Mouse (Mus musculus) heart, adult 2 months (tissue): ENCODE measurements around the gene Xrcc1. TPM values are rescaled to one million over a fixed set of nuclear protein-coding genes. Genes with fewer than 3 reads are reported as not detected.

ENCODE experiments used
- DNase-seq, 2 experiments: peaks; one replicate each; pipeline ENCODE4 v3.0.0; 2021
- H3K27ac ChIP-seq: fragments of 200-600 bp; 2 replicates; pipeline ENCODE4 v1.8.1; 2022
- H3K27me3 ChIP-seq: fragments of 200-500 bp; 2 replicates; pipeline ENCODE4 v1.6.1; 2012; ENCODE audit warnings: mild to moderate bottlenecking, low read length, inconsistent platforms, mixed read lengths; ENCODE audit not compliant: control insufficient read depth, insufficient read depth
- H3K36me3 ChIP-seq: fragments of 200-500 bp; 2 replicates; pipeline ENCODE4 v1.6.1; 2012; ENCODE audit warnings: low read length, inconsistent platforms; ENCODE audit not compliant: control insufficient read depth, insufficient read depth
- H3K4me1 ChIP-seq: fragments of 200-500 bp; 2 replicates; pipeline ENCODE4 v1.6.1; 2011; ENCODE audit warnings: low read length; ENCODE audit not compliant: control insufficient read depth, insufficient read depth
- H3K4me3 ChIP-seq: fragments of 200-600 bp; 2 replicates; pipeline ENCODE4 v1.8.1; 2022
- H3K79me2 ChIP-seq: fragments of 200-500 bp; replicated peaks from 2 replicates; pipeline ENCODE4 v1.6.1; 2012; ENCODE audit warnings: mild to moderate bottlenecking, inconsistent platforms, low read length, moderate library complexity, mixed read lengths; ENCODE audit not compliant: control insufficient read depth, insufficient read depth
- H3K9ac ChIP-seq: fragments of 200-500 bp; 2 replicates; pipeline ENCODE4 v1.6.1; 2012; ENCODE audit warnings: low read depth, mild to moderate bottlenecking, control low read depth, inconsistent platforms, low read length, mixed read lengths
- CTCF ChIP-seq: fragments of 200-600 bp; IDR thresholded peaks from 2 replicates; pipeline ENCODE4 v1.8.1; 2022; ENCODE audit warnings: antibody characterized with exemption, mild to moderate bottlenecking, moderate library complexity
- EP300 ChIP-seq: fragments of 200-500 bp; IDR thresholded peaks from 2 replicates; pipeline ENCODE4 v1.6.1; 2011; ENCODE audit warnings: low read depth, low read length, control low read depth; ENCODE audit not compliant: insufficient read depth
- POLR2A ChIP-seq: fragments of 200-500 bp; IDR thresholded peaks from 2 replicates; pipeline ENCODE4 v1.6.1; 2011; ENCODE audit warnings: mild to moderate bottlenecking, low read depth, low read length, control low read depth; ENCODE audit not compliant: insufficient read depth
- WGBS: fragments of 180-500 bp; shearing (Covaris S2); methylation state at CpG from one replicate; pipeline ENCODE4 v1.1.7; 2018; 5-methylcytosine and 5-hydroxymethylcytosine counted together
- intact Hi-C: fragments of 180-260 bp; cut with DNase I; formaldehyde crosslinking; loops from one replicate; pipeline ENCODE4 v1.15.1; 2025
- polyA plus RNA-seq: library from polyadenylated mRNA; depleted of rRNA; stranded (reverse); fragments of >200 nt; gene quantifications from 2 replicates; pipeline ENCODE4 v1.2.3, GENCODE M21; 2012
- total RNA-seq, 2 experiments: library from RNA; stranded (reverse); gene quantifications; 2 replicates each; pipeline ENCODE4 v1.2.3; 2021

Gene Xrcc1
- total and polyA plus RNA-seq, 3 experiments: 21.8 to 25.6 (median 25.0) TPM

DNA sequence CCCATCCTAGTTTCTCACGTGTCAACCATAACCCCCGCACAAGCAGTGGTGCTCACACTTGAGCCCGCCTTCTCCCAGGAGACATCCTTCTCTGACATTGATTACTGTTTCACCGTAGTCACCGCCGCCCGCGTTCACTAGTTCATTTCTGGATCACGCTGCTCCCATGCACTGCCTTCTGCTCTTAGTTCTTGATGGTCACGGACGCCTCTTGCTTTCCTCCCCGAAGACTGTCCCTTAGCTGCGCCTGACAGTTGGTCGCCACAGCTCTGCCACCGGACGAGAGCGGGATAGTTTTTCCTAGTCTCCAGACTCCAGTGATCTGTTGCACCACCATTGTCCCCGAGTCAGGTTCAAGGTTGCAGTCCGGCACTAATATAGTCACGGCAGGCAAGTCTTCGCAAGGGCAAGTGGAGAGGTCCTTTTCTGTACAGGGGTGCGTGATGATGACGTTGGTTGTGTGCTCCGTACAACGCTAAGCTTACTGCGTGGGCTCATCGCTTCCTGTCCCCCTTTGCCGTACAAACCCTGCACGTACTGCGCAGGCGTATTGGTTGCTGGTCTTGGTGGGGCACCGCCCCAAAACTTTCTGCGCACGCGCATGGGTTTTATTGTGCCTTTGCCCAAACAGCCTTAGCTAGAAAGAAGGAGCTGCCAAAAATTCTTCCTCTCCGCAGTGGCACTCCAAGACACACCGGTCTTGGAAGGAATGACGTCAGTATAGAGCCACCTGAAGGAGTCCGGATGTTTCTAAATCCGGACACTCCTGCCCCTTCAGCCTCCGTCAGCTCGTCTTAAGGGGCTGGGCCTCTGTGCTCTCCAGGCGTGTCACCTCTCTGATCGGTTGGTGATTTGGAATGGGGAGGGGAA lies 15.8 kb upstream of the Xrcc1 start, which contains the start of gene Irgq:
Gene Irgq (plus strand): TSS at position 628 of the 870 bp plus-strand sequence.
- peak; percentile 83 for TF ChIP-seq POLR2A
- peak; percentile 86; the same call in 1 of the 2 replicates for TF ChIP-seq EP300
- TF ChIP-seq CTCF: no peak
- intact Hi-C loops: loop anchor here (1.0 to 10.0 kb wide), 5 partner anchors 17 to 445 kb away; partner anchors contain the start of genes Rabac1 and Zfp428

DNA sequence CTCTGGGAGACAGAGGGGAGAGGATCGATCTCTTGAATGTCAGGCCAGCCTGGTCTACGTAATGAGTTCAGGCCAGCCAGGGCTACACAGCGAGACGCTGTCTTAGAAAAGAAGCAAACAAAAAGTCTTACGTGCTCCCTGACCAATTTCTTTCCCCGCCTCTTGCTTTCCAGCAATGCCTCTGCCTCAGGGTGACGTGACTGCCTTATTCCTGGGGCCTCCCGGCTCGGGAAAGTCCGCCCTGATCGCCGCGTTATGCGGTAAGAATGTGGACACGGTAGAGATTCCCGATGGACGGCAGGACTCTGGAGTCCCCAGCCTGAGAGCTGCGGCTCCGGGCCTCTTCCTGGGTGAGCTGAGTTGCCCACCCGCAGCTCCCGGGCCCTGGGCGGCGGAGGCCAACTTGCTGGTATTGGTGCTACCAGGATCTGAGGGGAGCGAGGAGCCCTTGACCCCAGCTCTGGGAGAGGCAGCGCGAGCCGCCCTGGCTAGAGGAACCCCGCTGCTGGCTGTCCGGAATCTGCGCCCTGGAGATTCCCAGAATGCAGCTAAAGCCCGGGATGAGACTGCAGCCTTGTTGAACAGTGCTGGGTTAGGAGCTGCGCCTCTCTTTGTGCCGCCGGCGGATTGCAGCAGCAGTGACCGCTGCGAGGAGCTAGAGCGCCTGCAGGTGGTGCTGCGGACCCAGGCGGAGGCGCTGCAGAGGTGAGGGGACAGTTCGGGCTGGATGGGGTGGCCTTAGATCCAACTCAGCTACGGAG lies 14.7 kb upstream of the Xrcc1 start:
- intact Hi-C loops: loop anchor here (5.0 to 10.0 kb wide), 3 partner anchors 61 to 443 kb away; partner anchors contain the start of gene Rabac1
- WGBS: 2% methylated on average over 43 of the region's 43 CpGs
- H3K9ac ChIP-seq: peak overlapping the region; percentile 67
- DNase-seq: peak; percentile 78 to 80
- peak overlapping the region; percentile 86 for H3K27ac ChIP-seq
- peak overlapping the region; percentile 61 for H3K4me3 ChIP-seq
- peaks cover 2% of the 10 kb centered on the region; the same call in 1 of the 2 replicates for H3K79me2 ChIP-seq
- H3K36me3 ChIP-seq: peaks cover 3% of the 10 kb centered on the region; the same call in 1 of the 2 replicates
- no peaks in the 10 kb centered on the region for H3K27me3 ChIP-seq
- H3K4me1 ChIP-seq: peaks cover 2% of the 10 kb centered on the region; the same call in 1 of the 2 replicates
- no peak for TF ChIP-seq EP300
- no peak for TF ChIP-seq POLR2A
- peak; percentile 89 for TF ChIP-seq CTCF

More for the DNA sequence above, 15.8 kb upstream of the Xrcc1 start, which contains the start of gene Irgq:
- Histone ChIP-seq H3K27ac (peak within 1 kb of the TSS; percentile 86), H3K27me3 (no peaks in the 10 kb centered on the region), H3K79me2 (peaks cover 2% of the 10 kb centered on the region; the same call in 1 of the 2 replicates), H3K36me3 (peaks cover 3% of the 10 kb centered on the region; the same call in 1 of the 2 replicates), H3K9ac (peak within 1 kb of the TSS; percentile 77), H3K4me1 (peaks cover 2% of the 10 kb centered on the region; the same call in 1 of the 2 replicates), H3K4me3 (peak within 1 kb of the TSS; percentile 61)
- under 1% methylated on average over 44 of the region's 44 CpGs for WGBS
- DNase-seq: peak; percentile 98

- intact Hi-C loops: loop anchor here (5.0 to 10.0 kb wide), 3 partner anchors 59 to 442 kb away; partner anchors contain the start of gene Rabac1
- WGBS: 87% methylated on average over 26 of the region's 28 CpGs
- no peak overlapping the region for H3K4me3 ChIP-seq
- TF ChIP-seq POLR2A (no peak), CTCF (no peak), EP300 (no peak)
- H3K27ac ChIP-seq: no peak overlapping the region
- peaks cover 3% of the 10 kb centered on the region; the same call in 1 of the 2 replicates for H3K36me3 ChIP-seq
- H3K4me1 ChIP-seq: peaks cover 2% of the 10 kb centered on the region; the same call in 1 of the 2 replicates
- no peaks in the 10 kb centered on the region for H3K27me3 ChIP-seq
- no peak overlapping the region for H3K9ac ChIP-seq
- DNase-seq: no peak
- peaks cover 2% of the 10 kb centered on the region; the same call in 1 of the 2 replicates for H3K79me2 ChIP-seq
Measured at GRCm38 (mm10) chr7:24533031-24533571, 13.0 kb upstream of the Xrcc1 start.

GRCm38 (mm10) chr7:24533806-24534205 lies 12.3 kb upstream of the Xrcc1 start:
- Histone ChIP-seq H3K36me3 (peaks cover 3% of the 10 kb centered on the region; the same call in 1 of the 2 replicates), H3K79me2 (peaks cover 2% of the 10 kb centered on the region; the same call in 1 of the 2 replicates), H3K4me3 (no peak overlapping the region), H3K4me1 (peaks cover 2% of the 10 kb centered on the region; the same call in 1 of the 2 replicates), H3K27ac (no peak overlapping the region), H3K9ac (no peak overlapping the region), H3K27me3 (no peaks in the 10 kb centered on the region)
- TF ChIP-seq EP300: no peak
- no peak for DNase-seq
- WGBS: 75% methylated on average over 42 of the region's 42 CpGs
- intact Hi-C loops: loop anchor here (5.0 to 10.0 kb wide), 3 partner anchors 58 to 441 kb away; partner anchors contain the start of gene Rabac1

DNA sequence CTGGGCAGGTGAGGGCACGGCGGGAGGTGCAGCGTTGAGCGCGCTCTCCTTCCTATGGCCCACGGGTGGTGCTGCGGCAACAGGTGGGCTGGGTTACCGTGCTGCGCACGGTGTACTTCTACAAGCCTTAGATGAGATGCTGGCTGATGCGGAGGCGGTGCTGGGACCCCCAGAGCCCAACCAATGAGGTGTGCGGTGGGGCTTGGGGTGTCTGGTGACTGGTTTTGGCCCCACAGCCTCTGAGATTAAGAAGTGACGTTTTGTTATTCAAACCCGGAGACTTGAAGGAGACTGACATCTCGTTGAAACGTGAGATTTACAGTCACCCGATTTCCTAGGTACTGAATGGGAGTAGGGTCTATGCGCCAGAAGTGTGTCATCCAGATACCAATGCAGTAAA lies 11.8 kb upstream of the Xrcc1 start:
- peaks cover 3% of the 10 kb centered on the region; the same call in 1 of the 2 replicates for H3K36me3 ChIP-seq
- TF ChIP-seq EP300 (no peak), POLR2A (no peak)
- no peak overlapping the region for H3K27ac ChIP-seq
- H3K4me3 ChIP-seq: no peak overlapping the region
- intact Hi-C loops: loop anchor here (5.0 to 10.0 kb wide), 3 partner anchors 58 to 440 kb away; partner anchors contain the start of gene Rabac1
- no peaks in the 10 kb centered on the region for H3K27me3 ChIP-seq
- DNase-seq: no peak
- no peak overlapping the region for H3K9ac ChIP-seq
- 74% methylated on average over 19 of the region's 19 CpGs for WGBS
- H3K4me1 ChIP-seq: peaks cover 2% of the 10 kb centered on the region; the same call in 1 of the 2 replicates
- peaks cover 2% of the 10 kb centered on the region; the same call in 1 of the 2 replicates for H3K79me2 ChIP-seq
